Mouse (Mus musculus): ENCODE data around the gene Sema4b. TPM values are rescaled to one million over a fixed set of nuclear protein-coding genes. Genes with fewer than 3 reads are reported as not detected.

Gene Sema4b
- polyA plus RNA-seq, 1 experiment from 2014 or later = 12.1 TPM

DNA sequence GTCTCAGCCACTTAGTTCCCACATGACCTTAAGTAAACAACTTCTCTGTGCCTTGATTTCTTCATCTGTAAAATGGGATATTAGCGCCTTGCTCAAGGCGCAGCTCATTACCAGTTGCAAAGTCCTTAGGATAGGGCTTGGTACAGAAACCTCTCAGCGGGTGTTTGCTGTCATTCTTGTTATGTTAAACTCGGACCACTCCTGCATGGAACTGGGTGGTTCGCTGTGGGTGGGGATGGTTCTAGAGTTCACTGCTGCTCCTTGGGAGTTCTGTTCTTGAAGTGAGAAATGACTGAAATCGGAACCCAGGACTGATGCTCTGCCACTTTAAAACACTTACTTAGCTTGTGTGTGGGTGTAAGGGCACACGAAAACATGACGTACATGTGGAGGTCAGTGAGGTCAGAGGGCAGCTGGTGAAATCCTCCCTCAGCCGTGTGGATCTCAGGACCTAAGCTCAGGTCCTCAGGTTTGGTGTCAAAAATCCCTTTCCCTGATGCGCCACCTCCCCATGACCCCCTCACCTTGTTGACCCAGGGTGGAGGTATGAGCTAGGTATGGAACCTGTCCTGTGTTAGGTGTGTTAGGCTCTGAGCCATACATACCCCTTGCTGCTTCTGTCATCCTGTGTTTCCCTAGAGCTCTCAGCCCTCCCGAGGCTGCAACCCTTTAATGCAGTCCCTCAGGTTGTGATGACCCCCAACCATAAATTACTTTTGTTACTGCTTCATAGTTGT, 13.4 kb downstream of the Sema4b start:
- Histone ChIP-seq H3K27ac (ENCODE audit: low read length) (no peak overlapping the region), H3K27me3 (ENCODE audit: control insufficient read depth, insufficient read depth, low read length) (no peaks in the 10 kb centered on the region), H3K4me2 (ENCODE audit: low read depth, low read length) (peak overlapping the region; percentile 81), H3K9ac (ENCODE audit: low read length) (no peak overlapping the region), H3K36me3 (ENCODE audit: control insufficient read depth, insufficient read depth) (no peaks in the 10 kb centered on the region), H3K4me1 (ENCODE audit: control insufficient read depth, insufficient read depth, low read length) (peaks cover 28% of the 10 kb centered on the region), H3K9me3 (replicated peaks; ENCODE audit: control insufficient read depth, low read length) (no peaks in the 10 kb centered on the region), H3K4me3 (ENCODE audit: low read length) (no peak overlapping the region)
- 81% methylated on average over 11 of the region's 11 CpGs for WGBS
- no peak for ATAC-seq (replicated peaks; ENCODE audit: extremely low read depth, insufficient read depth, low FRiP score)

DNA sequence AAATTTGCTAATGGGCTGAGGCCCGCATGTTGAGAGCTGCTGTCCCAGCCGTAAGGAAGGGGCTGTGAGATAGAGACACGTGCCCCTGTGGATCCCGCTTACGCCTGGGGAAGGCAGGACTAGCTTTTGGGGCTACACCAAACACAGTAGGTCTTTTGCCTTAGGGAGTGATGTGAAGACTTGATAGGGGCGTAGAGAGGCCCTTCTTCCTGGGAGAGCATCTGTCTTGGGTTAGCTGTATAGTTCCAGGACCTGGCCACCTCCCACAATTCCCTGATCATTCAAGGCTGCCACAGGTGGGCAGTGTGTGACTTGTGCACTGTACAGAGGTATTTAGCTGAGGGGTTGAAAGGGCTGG, 13.9 kb downstream of the Sema4b start:
- no peaks in the 10 kb centered on the region for H3K9me3 ChIP-seq (replicated peaks; ENCODE audit: control insufficient read depth, low read length)
- peaks cover 31% of the 10 kb centered on the region for H3K4me1 ChIP-seq (ENCODE audit: control insufficient read depth, insufficient read depth, low read length)
- no peaks in the 10 kb centered on the region for H3K36me3 ChIP-seq (ENCODE audit: control insufficient read depth, insufficient read depth)
- no peak overlapping the region for H3K4me2 ChIP-seq (ENCODE audit: low read depth, low read length)
- WGBS = 90% methylated on average over 6 of the region's 6 CpGs
- ATAC-seq (replicated peaks; ENCODE audit: extremely low read depth, insufficient read depth, low FRiP score) = no peak
- no peak overlapping the region for H3K9ac ChIP-seq (ENCODE audit: low read length)
- H3K4me3 ChIP-seq (ENCODE audit: low read length) = no peak overlapping the region
- H3K27me3 ChIP-seq (ENCODE audit: control insufficient read depth, insufficient read depth, low read length) = no peaks in the 10 kb centered on the region
- no peak overlapping the region for H3K27ac ChIP-seq (ENCODE audit: low read length)

DNA sequence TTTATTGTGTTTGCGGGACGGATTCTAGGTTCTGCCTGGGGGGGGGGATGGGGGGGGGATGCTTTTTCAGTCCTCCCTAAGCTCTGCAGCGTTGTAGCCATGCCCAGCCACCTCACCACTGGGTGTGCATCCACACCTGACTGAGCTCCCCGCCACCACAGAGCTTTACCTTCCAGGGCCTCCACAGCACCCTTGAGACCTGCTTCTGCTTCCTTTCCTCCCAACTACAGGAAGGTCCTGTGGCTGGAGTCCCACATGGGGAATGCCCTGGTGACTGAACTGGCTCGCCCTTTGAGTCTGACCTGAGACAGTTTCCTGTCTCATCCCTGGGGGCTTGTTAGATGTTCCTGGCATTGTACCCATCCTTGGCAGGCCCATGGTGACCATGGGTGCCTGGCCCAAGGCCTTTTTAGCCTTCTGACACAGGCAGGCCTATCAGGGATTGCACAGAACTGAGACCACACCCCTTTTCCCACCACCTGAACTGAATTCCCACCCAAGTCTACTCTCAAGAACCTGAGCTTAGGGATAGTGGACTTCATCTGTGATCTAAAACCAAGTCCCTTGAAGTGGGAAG, 14.4 kb downstream of the Sema4b start:
- 85% methylated on average over 5 of the region's 5 CpGs for WGBS
- no peak for ATAC-seq (replicated peaks; ENCODE audit: extremely low read depth, insufficient read depth, low FRiP score)
- Histone ChIP-seq H3K27me3 (ENCODE audit: control insufficient read depth, insufficient read depth, low read length) (no peaks in the 10 kb centered on the region), H3K27ac (ENCODE audit: low read length) (no peak overlapping the region), H3K4me3 (ENCODE audit: low read length) (no peak overlapping the region), H3K9ac (ENCODE audit: low read length) (no peak overlapping the region), H3K36me3 (ENCODE audit: control insufficient read depth, insufficient read depth) (no peaks in the 10 kb centered on the region), H3K4me2 (ENCODE audit: low read depth, low read length) (no peak overlapping the region), H3K4me1 (ENCODE audit: control insufficient read depth, insufficient read depth, low read length) (peaks cover 36% of the 10 kb centered on the region), H3K9me3 (replicated peaks; ENCODE audit: control insufficient read depth, low read length) (no peaks in the 10 kb centered on the region)

DNA sequence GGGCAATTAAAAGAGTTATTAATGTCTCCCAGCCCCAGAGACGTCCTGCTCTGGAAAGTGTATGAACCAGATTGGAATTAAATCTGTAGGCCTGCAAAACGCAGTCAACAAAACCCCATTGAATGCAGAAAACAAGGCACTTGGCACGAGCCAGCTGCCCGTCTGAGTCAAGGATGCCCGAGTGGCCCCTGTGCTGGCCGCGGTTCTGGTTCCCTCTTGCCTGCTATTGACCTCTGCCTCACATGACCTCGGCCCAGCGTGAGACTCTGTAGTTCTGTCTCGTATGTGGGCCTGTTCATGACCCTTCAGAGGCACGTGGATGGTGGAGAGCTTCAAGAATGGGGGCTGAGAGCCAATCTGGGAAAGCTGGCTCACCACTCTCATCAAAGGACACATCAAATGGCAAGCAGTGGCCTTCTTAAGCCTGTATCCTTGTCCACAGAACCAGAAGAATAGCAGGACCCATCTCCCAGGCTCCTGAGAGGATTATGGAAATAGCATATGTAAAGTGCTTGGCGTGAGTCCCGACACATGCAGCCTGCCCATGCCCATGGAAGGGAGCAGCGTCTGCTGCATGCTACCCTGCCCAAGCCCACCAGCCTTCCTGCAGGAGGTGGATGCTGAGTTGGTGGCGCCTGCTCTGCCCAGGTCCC, 15.4 kb downstream of the Sema4b start:
- H3K27ac ChIP-seq (ENCODE audit: low read length) = no peak overlapping the region
- no peak for ATAC-seq (replicated peaks; ENCODE audit: extremely low read depth, insufficient read depth, low FRiP score)
- no peaks in the 10 kb centered on the region for H3K36me3 ChIP-seq (ENCODE audit: control insufficient read depth, insufficient read depth)
- no peak overlapping the region for H3K4me3 ChIP-seq (ENCODE audit: low read length)
- H3K9ac ChIP-seq (ENCODE audit: low read length) = no peak overlapping the region
- no peak overlapping the region for H3K4me2 ChIP-seq (ENCODE audit: low read depth, low read length)
- WGBS = 88% methylated on average over 15 of the region's 15 CpGs
- H3K9me3 ChIP-seq (replicated peaks; ENCODE audit: control insufficient read depth, low read length) = no peaks in the 10 kb centered on the region
- no peaks in the 10 kb centered on the region for H3K27me3 ChIP-seq (ENCODE audit: control insufficient read depth, insufficient read depth, low read length)
- H3K4me1 ChIP-seq (ENCODE audit: control insufficient read depth, insufficient read depth, low read length) = peaks cover 44% of the 10 kb centered on the region

DNA sequence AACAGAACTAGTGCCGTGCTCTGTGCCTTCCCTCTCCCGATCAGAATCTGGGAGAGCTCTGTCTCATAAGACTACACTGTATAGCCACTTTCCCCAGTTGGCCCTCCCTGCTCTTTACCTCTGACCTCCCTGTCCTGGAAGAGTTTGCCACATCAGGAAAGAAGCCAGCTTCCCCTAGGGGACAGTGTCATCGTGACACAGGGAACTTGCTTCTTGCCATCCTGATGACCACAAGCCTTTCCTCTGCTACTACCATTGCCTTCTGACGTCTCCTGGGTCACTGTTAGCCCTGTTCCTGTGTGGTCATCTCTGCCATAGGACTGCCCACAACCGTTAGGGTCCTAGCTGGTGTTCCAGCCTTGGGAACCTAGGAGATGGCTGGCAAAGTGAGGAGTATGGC, 16.3 kb downstream of the Sema4b start:
- 73% methylated on average over 5 of the region's 5 CpGs for WGBS
- no peak for ATAC-seq (replicated peaks; ENCODE audit: extremely low read depth, insufficient read depth, low FRiP score)

DNA sequence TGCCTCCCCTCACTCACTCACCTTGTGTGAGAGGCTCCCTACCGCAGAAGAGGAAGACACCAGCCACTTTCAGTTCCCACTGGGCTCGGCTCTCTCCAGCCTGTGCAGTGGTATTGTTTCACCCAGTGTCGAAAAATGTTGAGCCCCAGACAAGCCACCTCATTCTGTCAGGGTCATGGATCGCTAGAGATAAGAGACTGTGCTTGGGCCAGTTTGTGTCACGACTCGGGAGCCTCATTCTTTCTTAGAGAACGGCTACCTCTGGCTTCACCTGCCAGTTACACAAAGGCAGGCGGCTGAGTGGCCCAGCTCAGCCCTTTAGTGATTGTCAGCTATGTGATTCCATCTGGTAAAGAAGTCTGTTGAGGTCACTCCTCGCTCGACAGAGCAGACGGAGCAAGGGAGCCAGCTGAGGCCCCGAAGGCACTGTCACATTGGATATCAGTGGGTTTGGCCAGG, 17.0 kb downstream of the Sema4b start:
- Histone ChIP-seq H3K4me2 (ENCODE audit: low read depth, low read length) (no peak overlapping the region), H3K27me3 (ENCODE audit: control insufficient read depth, insufficient read depth, low read length) (no peaks in the 10 kb centered on the region), H3K4me3 (ENCODE audit: low read length) (no peak overlapping the region), H3K9ac (ENCODE audit: low read length) (no peak overlapping the region), H3K4me1 (ENCODE audit: control insufficient read depth, insufficient read depth, low read length) (peaks cover 52% of the 10 kb centered on the region), H3K27ac (ENCODE audit: low read length) (no peak overlapping the region), H3K9me3 (replicated peaks; ENCODE audit: control insufficient read depth, low read length) (no peaks in the 10 kb centered on the region), H3K36me3 (ENCODE audit: control insufficient read depth, insufficient read depth) (no peaks in the 10 kb centered on the region)
- ATAC-seq (replicated peaks; ENCODE audit: extremely low read depth, insufficient read depth, low FRiP score) = no peak
- WGBS = 49% methylated on average over 12 of the region's 12 CpGs

More for the DNA sequence above, 16.3 kb downstream of the Sema4b start:
- H3K27me3 ChIP-seq (ENCODE audit: control insufficient read depth, insufficient read depth, low read length) = no peaks in the 10 kb centered on the region
- H3K36me3 ChIP-seq (ENCODE audit: control insufficient read depth, insufficient read depth) = no peaks in the 10 kb centered on the region
- H3K9me3 ChIP-seq (replicated peaks; ENCODE audit: control insufficient read depth, low read length) = no peaks in the 10 kb centered on the region
- H3K9ac ChIP-seq (ENCODE audit: low read length) = no peak overlapping the region
- H3K4me3 ChIP-seq (ENCODE audit: low read length) = no peak overlapping the region
- peaks cover 45% of the 10 kb centered on the region for H3K4me1 ChIP-seq (ENCODE audit: control insufficient read depth, insufficient read depth, low read length)
- no peak overlapping the region for H3K4me2 ChIP-seq (ENCODE audit: low read depth, low read length)
- H3K27ac ChIP-seq (ENCODE audit: low read length) = no peak overlapping the region

DNA sequence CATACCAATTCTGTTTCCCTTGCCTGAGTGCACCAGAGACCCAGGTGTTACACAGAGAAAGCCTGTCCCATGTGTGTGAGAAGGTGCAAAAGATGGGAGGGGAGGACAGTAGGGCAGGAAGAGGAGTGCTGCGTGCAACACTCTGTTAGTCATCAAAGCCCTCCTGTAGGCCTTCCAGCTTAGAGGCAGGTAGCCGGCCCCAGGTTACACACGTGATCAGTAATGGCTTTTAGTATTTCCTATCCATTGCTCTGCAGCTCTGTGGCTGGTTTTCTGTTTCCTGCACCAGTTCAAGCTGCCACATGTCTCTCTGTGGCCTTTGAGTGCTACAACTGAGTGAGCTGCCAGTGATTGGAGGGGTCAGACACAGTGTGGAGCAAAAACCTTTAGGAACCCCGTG, 17.7 kb downstream of the Sema4b start:
- Histone ChIP-seq H3K4me2 (ENCODE audit: low read depth, low read length) (no peak overlapping the region), H3K9ac (ENCODE audit: low read length) (no peak overlapping the region), H3K27me3 (ENCODE audit: control insufficient read depth, insufficient read depth, low read length) (no peaks in the 10 kb centered on the region), H3K27ac (ENCODE audit: low read length) (no peak overlapping the region), H3K4me1 (ENCODE audit: control insufficient read depth, insufficient read depth, low read length) (peaks cover 54% of the 10 kb centered on the region), H3K4me3 (ENCODE audit: low read length) (no peak overlapping the region), H3K36me3 (ENCODE audit: control insufficient read depth, insufficient read depth) (no peaks in the 10 kb centered on the region), H3K9me3 (replicated peaks; ENCODE audit: control insufficient read depth, low read length) (no peaks in the 10 kb centered on the region)
- ATAC-seq (replicated peaks; ENCODE audit: extremely low read depth, insufficient read depth, low FRiP score) = no peak
- 72% methylated on average over 4 of the region's 4 CpGs for WGBS

DNA sequence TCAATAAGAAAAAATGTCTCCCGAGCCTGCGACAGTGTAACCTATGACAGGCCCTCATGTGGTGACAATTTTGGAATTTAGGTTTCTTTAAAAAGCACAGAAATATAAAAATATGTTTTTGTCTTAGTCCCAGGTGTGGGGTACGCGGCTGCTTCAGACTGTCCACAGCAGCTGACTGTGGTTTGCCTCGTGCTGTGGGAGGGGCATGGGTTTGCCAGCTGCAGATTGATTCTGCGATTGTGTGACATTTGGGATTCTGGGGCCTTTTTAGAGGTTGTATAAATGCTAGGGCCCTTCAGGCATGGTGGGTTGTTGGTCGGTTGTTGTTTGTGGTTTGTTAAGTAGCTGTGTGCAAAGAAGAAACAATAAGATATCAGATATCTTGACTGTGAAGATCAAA, 18.3 kb downstream of the Sema4b start:
- Histone ChIP-seq H3K4me3 (ENCODE audit: low read length) (no peak overlapping the region), H3K4me1 (ENCODE audit: control insufficient read depth, insufficient read depth, low read length) (peaks cover 55% of the 10 kb centered on the region), H3K27ac (ENCODE audit: low read length) (no peak overlapping the region), H3K27me3 (ENCODE audit: control insufficient read depth, insufficient read depth, low read length) (no peaks in the 10 kb centered on the region), H3K9ac (ENCODE audit: low read length) (no peak overlapping the region), H3K4me2 (ENCODE audit: low read depth, low read length) (no peak overlapping the region), H3K9me3 (replicated peaks; ENCODE audit: control insufficient read depth, low read length) (no peaks in the 10 kb centered on the region), H3K36me3 (ENCODE audit: control insufficient read depth, insufficient read depth) (no peaks in the 10 kb centered on the region)
- ATAC-seq (replicated peaks; ENCODE audit: extremely low read depth, insufficient read depth, low FRiP score) = no peak
- 83% methylated on average over 7 of the region's 7 CpGs for WGBS
